Mouse (Mus musculus) embryo, embryonic 11.5 days (tissue): ENCODE data around the gene Gm4353.
"Not testable (repeated sequence)": the region's sequence is repeated elsewhere in the genome, so short reads cannot be mapped to it uniquely, and the experiment has no call there.

Experiments used
- DNase-seq: peaks from one replicate; pipeline ENCODE4 v3.0.0-alpha.2; 2012; ENCODE audit warnings: low read depth, low spot score

Gm4353 gene

GRCm38 (mm10) chr7:116084366-116084765 lies at the start of gene Gm4353:
TSS of gene Gm4353 (minus strand) at chr7:116084635.
- not testable (repeated sequence) for DNase-seq

GRCm38 (mm10) chr7:116132078-116132477 lies 47.6 kb upstream of the Gm4353 start:
- peak; percentile 73 for DNase-seq

GRCm38 (mm10) chr7:116131390-116131789 lies 47.0 kb upstream of the Gm4353 start:
- DNase-seq = no peak

- no peak for DNase-seq
Observed at GRCm38 (mm10) chr7:116129374-116129773, 44.9 kb upstream of the Gm4353 start.

- no peak for DNase-seq
Observed at GRCm38 (mm10) chr7:116128286-116128685, 43.9 kb upstream of the Gm4353 start.

GRCm38 (mm10) chr7:116127052-116127451 lies 42.6 kb upstream of the Gm4353 start:
- no peak for DNase-seq

GRCm38 (mm10) chr7:116125671-116126070 lies 41.2 kb upstream of the Gm4353 start:
- no peak for DNase-seq

- no peak for DNase-seq
Observed at GRCm38 (mm10) chr7:116124057-116124456, 39.6 kb upstream of the Gm4353 start.

- no peak for DNase-seq
Observed at GRCm38 (mm10) chr7:116123597-116123985, 39.2 kb upstream of the Gm4353 start.

- DNase-seq = no peak
Observed at GRCm38 (mm10) chr7:116122981-116123596, 38.7 kb upstream of the Gm4353 start.

- no peak for DNase-seq
Observed at GRCm38 (mm10) chr7:116121202-116121601, 36.8 kb upstream of the Gm4353 start.

GRCm38 (mm10) chr7:116120737-116121136 lies 36.3 kb upstream of the Gm4353 start:
- no peak for DNase-seq

- DNase-seq = no peak
Observed at GRCm38 (mm10) chr7:116119306-116119857, 34.9 kb upstream of the Gm4353 start.

GRCm38 (mm10) chr7:116115991-116116390 lies 31.6 kb upstream of the Gm4353 start:
- DNase-seq = no peak

GRCm38 (mm10) chr7:116115216-116115930 lies 30.9 kb upstream of the Gm4353 start:
- no peak for DNase-seq

- no peak for DNase-seq
Observed at GRCm38 (mm10) chr7:116111546-116111945, 27.1 kb upstream of the Gm4353 start.

- no peak for DNase-seq
Observed at GRCm38 (mm10) chr7:116110661-116111060, 26.2 kb upstream of the Gm4353 start.

GRCm38 (mm10) chr7:116103091-116103490 lies 18.7 kb upstream of the Gm4353 start:
- no peak for DNase-seq

- no peak for DNase-seq
Observed at GRCm38 (mm10) chr7:116099952-116100528, 15.6 kb upstream of the Gm4353 start.

GRCm38 (mm10) chr7:116093466-116093850 lies 9.0 kb upstream of the Gm4353 start:
- no peak for DNase-seq

GRCm38 (mm10) chr7:116092710-116093465 lies 8.5 kb upstream of the Gm4353 start:
- peak; percentile 92 for DNase-seq

GRCm38 (mm10) chr7:116060739-116061138 lies 23.7 kb downstream of the Gm4353 start:
- DNase-seq = no peak
